Mouse (Mus musculus): Measurements from ENCODE around the gene Gm3383. TPM values are rescaled to one million over a fixed set of nuclear protein-coding genes. Genes with fewer than 3 reads are reported as not detected.
"Not testable (repeated sequence)": the region's sequence is repeated elsewhere in the genome, so short reads cannot be mapped to it uniquely, and the experiment has no call there.

The Gm3383 gene
- total RNA-seq (2014; fragmentation: Nextera tagmentation): 1.6 TPM in 1 of 2 replicates, not detected in the other
- 0.21 and 0.43 TPM in 2 replicates for total RNA-seq (2017)

GRCm38 (mm10) chr14:5807882-5808281 is at the start of gene Gm3383:
Gene Gm3383, minus strand, starts transcription at chr14:5807982.
- not testable (repeated sequence) for ATAC-seq (replicated peaks; ENCODE audit: poor library complexity, severe bottlenecking)

- ATAC-seq (replicated peaks; ENCODE audit: poor library complexity, severe bottlenecking): not testable (repeated sequence)
Observed at GRCm38 (mm10) chr14:5855911-5856310, 48.1 kb upstream of the Gm3383 start.

GRCm38 (mm10) chr14:5830229-5830628 is 22.4 kb upstream of the Gm3383 start, which contains the start of gene Gm3424:
Gene Gm3424, minus strand, starts transcription at chr14:5830329.
- ATAC-seq (replicated peaks; ENCODE audit: poor library complexity, severe bottlenecking): not testable (repeated sequence)

- not testable (repeated sequence) for ATAC-seq (replicated peaks; ENCODE audit: poor library complexity, severe bottlenecking)
Observed at GRCm38 (mm10) chr14:5812699-5813356, 5.0 kb upstream of the Gm3383 start.

- not testable (repeated sequence) for ATAC-seq (replicated peaks; ENCODE audit: poor library complexity, severe bottlenecking)
Observed at GRCm38 (mm10) chr14:5741477-5741876, 66.3 kb downstream of the Gm3383 start, which contains the start of gene Gm3373. Gene Gm3373, minus strand, starts transcription at chr14:5741577.

GRCm38 (mm10) chr14:5687357-5687756 is 120.4 kb downstream of the Gm3383 start, which contains the start of gene Gm9603:
Gene Gm9603, minus strand, starts transcription at chr14:5687457.
- not testable (repeated sequence) for ATAC-seq (replicated peaks; ENCODE audit: poor library complexity, severe bottlenecking)

GRCm38 (mm10) chr14:5632928-5633327 is 174.9 kb downstream of the Gm3383 start, which contains the start of gene Gm8265:
Gene Gm8265, minus strand, starts transcription at chr14:5633028.
- not testable (repeated sequence) for ATAC-seq (replicated peaks; ENCODE audit: poor library complexity, severe bottlenecking)

Other genes with a start within 250 kb of the Gm3383 start
- not detected in 2 replicates for gene Gm8265, start 175.0 kb downstream of the Gm3383 start, total RNA-seq (2014; fragmentation: Nextera tagmentation)
- gene Gm8265, start 175.0 kb downstream of the Gm3383 start, total RNA-seq (2017): not detected in 2 replicates
- not detected in 2 replicates for gene Gm9603, start 120.5 kb downstream of the Gm3383 start, total RNA-seq (2014; fragmentation: Nextera tagmentation)
- not detected in 2 replicates for gene Gm9603, start 120.5 kb downstream of the Gm3383 start, total RNA-seq (2017)
- 1.3 TPM in 1 of 2 replicates, not detected in the other for gene Gm3373, start 66.4 kb downstream of the Gm3383 start, total RNA-seq (2014; fragmentation: Nextera tagmentation)
- 0.99 TPM in 1 of 2 replicates, not detected in the other for gene Gm3373, start 66.4 kb downstream of the Gm3383 start, total RNA-seq (2017)
- not detected in 2 replicates for gene Gm3424, start 22.3 kb upstream of the Gm3383 start, total RNA-seq (2014; fragmentation: Nextera tagmentation)
- not detected in 2 replicates for gene Gm3424, start 22.3 kb upstream of the Gm3383 start, total RNA-seq (2017)
- not detected in 2 replicates for gene Gm8237, start 72.4 kb upstream of the Gm3383 start, total RNA-seq (2014; fragmentation: Nextera tagmentation)
- gene Gm8237, start 72.4 kb upstream of the Gm3383 start, total RNA-seq (2017): not detected in 2 replicates
- not detected in 2 replicates for gene Gm3248, start 153.8 kb upstream of the Gm3383 start, total RNA-seq (2014; fragmentation: Nextera tagmentation)
- not detected in 2 replicates for gene Gm3248, start 153.8 kb upstream of the Gm3383 start, total RNA-seq (2017)
- not detected in 2 replicates for gene Gm3453, start 171.2 kb upstream of the Gm3383 start, total RNA-seq (2014; fragmentation: Nextera tagmentation)
- gene Gm3453, start 171.2 kb upstream of the Gm3383 start, total RNA-seq (2017): not detected in 2 replicates

All from granulocyte monocyte progenitor cell, adult 5-6 weeks (primary cell).